Mouse (Mus musculus): ENCODE measurements around the gene Otud5. TPM values are rescaled to one million over a fixed set of nuclear protein-coding genes. Genes with fewer than 3 reads are reported as not detected.
"Not testable (repeated sequence)": the region's sequence is repeated elsewhere in the genome, so short reads cannot be mapped to it uniquely, and the experiment has no call there.

Gene Otud5
- polyA plus RNA-seq, 1 experiment from 2014 or later = 34.2 TPM

GRCm38 (mm10) chrX:7904441-7904840 lies 63.3 kb downstream of the Otud5 start:
- WGBS = 95% methylated on average over 5 of the region's 5 CpGs
- no peak overlapping the region for H3K4me2 ChIP-seq (ENCODE audit: low read length)
- no peak overlapping the region for H3K9ac ChIP-seq (ENCODE audit: low read depth, low read length)
- H3K27me3 ChIP-seq (replicated peaks; ENCODE audit: control insufficient read depth, insufficient read depth, low read length) = no peaks in the 10 kb centered on the region
- no peaks in the 10 kb centered on the region for H3K9me3 ChIP-seq (ENCODE audit: control insufficient read depth, low read length)
- no peak overlapping the region for H3K4me3 ChIP-seq (ENCODE audit: low read length)
- no peak overlapping the region for H3K27ac ChIP-seq (ENCODE audit: low read depth, low read length)
- H3K36me3 ChIP-seq (ENCODE audit: control insufficient read depth, insufficient read depth, low read length) = 0 out of 2 replicates have a peak, but pooled peaks cover 2% of the 10 kb centered on the region
- ATAC-seq = no peak
- no peaks in the 10 kb centered on the region; the same call in none of the 2 replicates for H3K4me1 ChIP-seq (ENCODE audit: control insufficient read depth, insufficient read depth, low read depth, low read length)

- no peak within 1 kb of the TSS for H3K4me3 ChIP-seq (ENCODE audit: low read length)
Measured at GRCm38 (mm10) chrX:7907735-7908134, 66.6 kb downstream of the Otud5 start, which contains the start of gene Gm10491. TSS of gene Gm10491 (minus strand) at chrX:7907835.

GRCm38 (mm10) chrX:7909242-7909641 lies 68.1 kb downstream of the Otud5 start, which contains the start of gene Gm10490:
TSS of gene Gm10490 (plus strand) at chrX:7909542.
- not testable (repeated sequence) for H3K9ac ChIP-seq (ENCODE audit: low read depth, low read length); H3K4me3 ChIP-seq (ENCODE audit: low read length); H3K27ac ChIP-seq (ENCODE audit: low read depth, low read length); H3K36me3 ChIP-seq (ENCODE audit: control insufficient read depth, insufficient read depth, low read length); H3K9me3 ChIP-seq (ENCODE audit: control insufficient read depth, low read length); H3K4me1 ChIP-seq (ENCODE audit: control insufficient read depth, insufficient read depth, low read depth, low read length); H3K4me2 ChIP-seq (ENCODE audit: low read length); H3K27me3 ChIP-seq (replicated peaks; ENCODE audit: control insufficient read depth, insufficient read depth, low read length); ATAC-seq
- 99% methylated on average over 4 of the region's 4 CpGs for WGBS

More at GRCm38 (mm10) chrX:7907735-7908134, 66.6 kb downstream of the Otud5 start, which contains the start of gene Gm10491:
- H3K27ac ChIP-seq (ENCODE audit: low read depth, low read length) = no peak within 1 kb of the TSS
- H3K36me3 ChIP-seq (ENCODE audit: control insufficient read depth, insufficient read depth, low read length) = 0 out of 2 replicates have a peak, but pooled peaks cover 2% of the 10 kb centered on the region
- no peaks in the 10 kb centered on the region for H3K27me3 ChIP-seq (replicated peaks; ENCODE audit: control insufficient read depth, insufficient read depth, low read length)
- H3K4me1 ChIP-seq (ENCODE audit: control insufficient read depth, insufficient read depth, low read depth, low read length) = no peaks in the 10 kb centered on the region
- 96% methylated on average over 5 of the region's 5 CpGs for WGBS
- no peak within 1 kb of the TSS for H3K4me2 ChIP-seq (ENCODE audit: low read length)
- H3K9ac ChIP-seq (ENCODE audit: low read depth, low read length) = no peak within 1 kb of the TSS
- ATAC-seq = no peak
- no peaks in the 10 kb centered on the region for H3K9me3 ChIP-seq (ENCODE audit: control insufficient read depth, low read length)

- no peaks in the 10 kb centered on the region for H3K27me3 ChIP-seq (replicated peaks; ENCODE audit: control insufficient read depth, insufficient read depth, low read length)
- H3K27ac ChIP-seq (ENCODE audit: low read depth, low read length) = no peak overlapping the region
- WGBS = 45% methylated on average over 6 of the region's 6 CpGs
- H3K4me1 ChIP-seq (ENCODE audit: control insufficient read depth, insufficient read depth, low read depth, low read length) = no peaks in the 10 kb centered on the region
- no peak overlapping the region for H3K9ac ChIP-seq (ENCODE audit: low read depth, low read length)
- no peak overlapping the region for H3K4me3 ChIP-seq (ENCODE audit: low read length)
- H3K4me2 ChIP-seq (ENCODE audit: low read length) = no peak overlapping the region
- peak; percentile 61; the same call in 1 of the 2 replicates for ATAC-seq
- H3K9me3 ChIP-seq (ENCODE audit: control insufficient read depth, low read length) = no peaks in the 10 kb centered on the region
- H3K36me3 ChIP-seq (ENCODE audit: control insufficient read depth, insufficient read depth, low read length) = 0 out of 2 replicates have a peak, but pooled peaks cover 2% of the 10 kb centered on the region
Measured at GRCm38 (mm10) chrX:7910473-7910872, 69.3 kb downstream of the Otud5 start.

- H3K27me3 ChIP-seq (replicated peaks; ENCODE audit: control insufficient read depth, insufficient read depth, low read length); H3K36me3 ChIP-seq (ENCODE audit: control insufficient read depth, insufficient read depth, low read length); H3K4me1 ChIP-seq (ENCODE audit: control insufficient read depth, insufficient read depth, low read depth, low read length); ATAC-seq; H3K4me3 ChIP-seq (ENCODE audit: low read length); H3K4me2 ChIP-seq (ENCODE audit: low read length); H3K9me3 ChIP-seq (ENCODE audit: control insufficient read depth, low read length); H3K27ac ChIP-seq (ENCODE audit: low read depth, low read length); H3K9ac ChIP-seq (ENCODE audit: low read depth, low read length): not testable (repeated sequence)
- WGBS = 29% methylated on average over 3 of the region's 3 CpGs
Measured at GRCm38 (mm10) chrX:7915669-7916068, 74.5 kb downstream of the Otud5 start.

- H3K9ac ChIP-seq (ENCODE audit: low read depth, low read length); H3K9me3 ChIP-seq (ENCODE audit: control insufficient read depth, low read length); H3K4me3 ChIP-seq (ENCODE audit: low read length); H3K36me3 ChIP-seq (ENCODE audit: control insufficient read depth, insufficient read depth, low read length); H3K27me3 ChIP-seq (replicated peaks; ENCODE audit: control insufficient read depth, insufficient read depth, low read length); ATAC-seq; H3K4me2 ChIP-seq (ENCODE audit: low read length); H3K27ac ChIP-seq (ENCODE audit: low read depth, low read length); H3K4me1 ChIP-seq (ENCODE audit: control insufficient read depth, insufficient read depth, low read depth, low read length): not testable (repeated sequence)
- 80% methylated on average over 6 of the region's 6 CpGs for WGBS
Measured at GRCm38 (mm10) chrX:7917960-7918359, 76.8 kb downstream of the Otud5 start.

GRCm38 (mm10) chrX:7919601-7920383 lies 78.6 kb downstream of the Otud5 start, which contains the start of gene Pcsk1n:
TSS of gene Pcsk1n (plus strand) at chrX:7919822.
- WGBS = 14% methylated on average over 16 of the region's 40 CpGs
- Histone ChIP-seq H3K9me3 (ENCODE audit: control insufficient read depth, low read length) (no peaks in the 10 kb centered on the region), H3K36me3 (ENCODE audit: control insufficient read depth, insufficient read depth, low read length) (peaks cover 2% of the 10 kb centered on the region; the same call in 1 of the 2 replicates), H3K4me3 (ENCODE audit: low read length) (peak within 1 kb of the TSS; percentile 53), H3K27me3 (replicated peaks; ENCODE audit: control insufficient read depth, insufficient read depth, low read length) (no peaks in the 10 kb centered on the region), H3K4me1 (ENCODE audit: control insufficient read depth, insufficient read depth, low read depth, low read length) (peaks cover 8% of the 10 kb centered on the region; the same call in 1 of the 2 replicates), H3K9ac (ENCODE audit: low read depth, low read length) (peak within 1 kb of the TSS; percentile 70), H3K27ac (ENCODE audit: low read depth, low read length) (peak within 1 kb of the TSS; percentile 82), H3K4me2 (ENCODE audit: low read length) (peak within 1 kb of the TSS; percentile 67)
- peak; percentile 91 for ATAC-seq

GRCm38 (mm10) chrX:7922032-7922431 lies 80.9 kb downstream of the Otud5 start:
- 11% methylated on average over 20 of the region's 48 CpGs for WGBS
- peaks cover 3% of the 10 kb centered on the region; the same call in 1 of the 2 replicates for H3K36me3 ChIP-seq (ENCODE audit: control insufficient read depth, insufficient read depth, low read length)
- ATAC-seq = no peak
- no peaks in the 10 kb centered on the region; the same call in 1 of the 2 replicates for H3K27me3 ChIP-seq (replicated peaks; ENCODE audit: control insufficient read depth, insufficient read depth, low read length)
- H3K27ac ChIP-seq (ENCODE audit: low read depth, low read length) = peak overlapping the region; percentile 48; the same call in 1 of the 2 replicates
- H3K9me3 ChIP-seq (ENCODE audit: control insufficient read depth, low read length) = no peaks in the 10 kb centered on the region
- H3K4me3 ChIP-seq (ENCODE audit: low read length) = peak overlapping the region; percentile 53
- peaks cover 8% of the 10 kb centered on the region; the same call in 1 of the 2 replicates for H3K4me1 ChIP-seq (ENCODE audit: control insufficient read depth, insufficient read depth, low read depth, low read length)
- peak overlapping the region; percentile 67 for H3K4me2 ChIP-seq (ENCODE audit: low read length)
- H3K9ac ChIP-seq (ENCODE audit: low read depth, low read length) = peak overlapping the region; percentile 66
